Mouse (Mus musculus) forebrain, embryonic 15.5 days (tissue): Measurements from ENCODE around the gene Mogat2. TPM values are rescaled to one million over a fixed set of nuclear protein-coding genes. Genes with fewer than 3 reads are reported as not detected.

Experiments
- ATAC-seq: fragments of 200-750 bp; cut with Nextera tagmentation; replicated peaks from 2 replicates; pipeline ENCODE4 v1.8.0; 2017; ENCODE audit warnings: mild to moderate bottlenecking, moderate TSS enrichment, moderate library complexity
- H3K27ac ChIP-seq: fragments of 300-500 bp; sonication (generic); replicated peaks from 2 replicates; pipeline ENCODE4 v1.5.1; 2015; ENCODE audit warnings: mild to moderate bottlenecking, inconsistent platforms
- H3K27me3 ChIP-seq: fragments of 300-500 bp; sonication (generic); 2 replicates; pipeline ENCODE4 v1.6.1; 2015; ENCODE audit warnings: inconsistent platforms
- H3K36me3 ChIP-seq: fragments of 300-500 bp; sonication (generic); 2 replicates; pipeline ENCODE4 v1.6.1; 2015; ENCODE audit warnings: mild to moderate bottlenecking, inconsistent platforms
- H3K4me1 ChIP-seq: fragments of 300-500 bp; sonication (generic); 2 replicates; pipeline ENCODE4 v1.6.1; 2015; ENCODE audit warnings: inconsistent platforms
- H3K4me2 ChIP-seq: fragments of 300-500 bp; sonication (generic); replicated peaks from 2 replicates; pipeline ENCODE4 v1.6.1; 2015; ENCODE audit warnings: mild to moderate bottlenecking, inconsistent platforms
- H3K4me3 ChIP-seq: fragments of 300-500 bp; sonication (generic); 2 replicates; pipeline ENCODE4 v1.5.1; 2015; ENCODE audit warnings: mild to moderate bottlenecking, inconsistent platforms
- H3K9ac ChIP-seq: fragments of 300-500 bp; sonication (generic); replicated peaks from 2 replicates; pipeline ENCODE4 v1.6.1; 2015; ENCODE audit warnings: mild to moderate bottlenecking, inconsistent platforms
- H3K9me3 ChIP-seq: fragments of 300-500 bp; sonication (generic); 2 replicates; pipeline ENCODE4 v1.6.1; 2016; ENCODE audit warnings: inconsistent platforms
- WGBS: fragments of 180-500 bp; shearing (Covaris S2); methylation state at CpG from one replicate; pipeline ENCODE4 v1.1.7; 2015; ENCODE audit warnings: mixed read lengths; 5-methylcytosine and 5-hydroxymethylcytosine counted together
- polyA plus RNA-seq: library from polyadenylated mRNA; unstranded; fragments of >200 nt; fragmentation: Nextera tagmentation; extraction: Ambion mirVana; gene quantifications from 2 replicates; pipeline ENCODE4 v1.2.1, GENCODE M21; 2015

Mogat2 gene
- 1.2 and 1.7 TPM in 2 replicates for polyA plus RNA-seq

DNA sequence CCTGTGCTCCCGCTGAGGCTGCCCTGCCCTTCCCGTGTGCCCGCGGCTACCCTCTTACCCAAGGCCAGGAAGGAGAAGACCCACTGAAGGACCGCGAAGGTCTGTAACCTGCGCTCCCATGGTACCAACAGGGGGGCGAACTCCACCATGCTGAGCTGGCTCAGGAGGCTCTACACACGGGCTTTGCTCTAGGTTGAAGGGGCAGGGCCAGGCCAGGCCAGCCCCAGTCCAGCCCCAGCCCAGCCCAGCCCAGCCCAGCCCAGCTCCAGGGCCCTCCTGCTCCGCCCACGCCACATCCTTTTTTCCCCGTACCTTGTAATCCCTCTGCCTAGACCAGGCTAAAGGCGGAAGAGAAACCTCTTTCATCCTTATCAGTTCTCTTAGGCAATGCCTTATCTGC is at the start of gene Mogat2:
Gene Mogat2, minus strand, starts transcription at position 203 of the 400 bp plus-strand sequence.
- Histone ChIP-seq H3K4me2 (no peak within 1 kb of the TSS), H3K9ac (no peak within 1 kb of the TSS), H3K27me3 (no peaks in the 10 kb centered on the region), H3K4me1 (no peaks in the 10 kb centered on the region), H3K9me3 (no peaks in the 10 kb centered on the region), H3K36me3 (no peaks in the 10 kb centered on the region), H3K27ac (no peak within 1 kb of the TSS), H3K4me3 (no peak within 1 kb of the TSS)
- WGBS = 11% methylated on average over 13 of the region's 13 CpGs
- ATAC-seq = no peak

DNA sequence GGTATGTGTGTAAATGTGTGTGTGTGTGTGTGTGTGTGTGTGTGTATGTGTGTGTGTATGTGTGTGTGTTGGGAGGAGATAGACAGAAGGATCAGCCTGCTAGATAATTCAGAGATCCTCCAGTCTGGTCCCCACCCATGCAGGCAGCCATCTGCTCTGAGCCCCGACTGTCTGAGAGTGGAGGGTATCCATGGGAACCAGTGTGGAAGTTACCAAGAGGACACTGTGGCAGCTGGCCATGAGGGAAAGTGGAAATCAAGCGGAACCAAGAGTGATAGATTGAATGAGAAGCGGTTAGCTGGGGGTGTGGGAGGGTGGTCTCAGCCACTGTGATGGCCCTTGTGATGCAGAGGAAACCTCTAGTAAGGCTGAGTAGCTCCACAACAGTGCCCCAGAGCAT is 48.9 kb upstream of the Mogat2 start:
- H3K4me2 ChIP-seq = no peak overlapping the region
- H3K4me1 ChIP-seq = peaks cover 23% of the 10 kb centered on the region
- H3K27ac ChIP-seq = peak overlapping the region; percentile 13; the same call in 1 of the 2 replicates

DNA sequence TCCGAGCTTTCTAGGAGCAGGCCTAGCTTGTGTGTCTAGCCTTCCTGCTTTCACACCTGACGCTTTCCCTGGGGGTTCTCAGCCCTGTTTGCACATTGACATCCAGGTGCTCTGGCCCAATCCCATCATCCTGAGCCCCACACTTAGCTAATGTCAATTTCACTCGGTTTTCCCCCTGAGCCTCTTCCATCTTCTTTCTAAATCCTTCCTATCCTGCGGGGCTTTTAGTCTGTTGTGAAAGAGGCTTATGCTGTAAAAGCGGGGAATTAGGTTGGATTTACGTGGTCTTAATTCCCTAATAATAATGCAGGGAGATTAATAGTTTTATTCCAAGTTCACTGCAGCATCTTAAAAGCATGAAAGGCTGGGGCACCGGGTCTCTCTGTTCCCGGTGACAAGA is 41.2 kb upstream of the Mogat2 start:
- ATAC-seq = no peak
- H3K4me2 ChIP-seq = no peak overlapping the region

More for the DNA sequence above, 48.9 kb upstream of the Mogat2 start:
- Histone ChIP-seq H3K27me3 (no peaks in the 10 kb centered on the region), H3K4me3 (no peak overlapping the region), H3K36me3 (peaks cover 8% of the 10 kb centered on the region; the same call in 1 of the 2 replicates), H3K9ac (no peak overlapping the region), H3K9me3 (no peaks in the 10 kb centered on the region)
- ATAC-seq = peak; percentile 80
- 12% methylated on average over 3 of the region's 3 CpGs for WGBS

DNA sequence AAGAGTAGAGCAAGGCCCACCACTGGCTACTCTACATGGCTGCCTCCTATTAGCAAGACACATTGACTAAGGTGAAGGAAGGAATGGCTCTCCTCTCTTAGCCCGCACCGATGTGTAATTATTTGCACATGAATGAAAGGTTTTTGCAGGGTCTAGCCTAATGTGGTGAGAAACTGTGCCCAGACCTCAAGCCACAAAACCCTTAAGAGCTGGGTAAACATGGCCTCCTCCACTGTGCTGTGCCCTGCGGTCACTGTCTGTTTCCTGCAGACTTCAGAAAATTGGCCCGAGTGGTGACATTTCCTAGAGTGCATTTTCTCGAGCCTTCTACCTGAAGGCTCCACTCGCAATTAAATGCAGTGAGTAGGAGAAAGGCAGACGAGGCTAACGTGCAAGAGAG is 39.9 kb upstream of the Mogat2 start:
- Histone ChIP-seq H3K4me2 (no peak overlapping the region), H3K9ac (no peak overlapping the region), H3K4me1 (peaks cover 31% of the 10 kb centered on the region), H3K27ac (no peak overlapping the region), H3K36me3 (no peaks in the 10 kb centered on the region), H3K27me3 (no peaks in the 10 kb centered on the region), H3K4me3 (no peak overlapping the region), H3K9me3 (no peaks in the 10 kb centered on the region)
- ATAC-seq = no peak
- 89% methylated on average over 8 of the region's 8 CpGs for WGBS

More for the DNA sequence above, 41.2 kb upstream of the Mogat2 start:
- Histone ChIP-seq H3K27ac (no peak overlapping the region), H3K4me1 (peaks cover 19% of the 10 kb centered on the region), H3K9me3 (no peaks in the 10 kb centered on the region), H3K27me3 (no peaks in the 10 kb centered on the region), H3K9ac (no peak overlapping the region), H3K36me3 (no peaks in the 10 kb centered on the region), H3K4me3 (no peak overlapping the region)
- 34% methylated on average over 8 of the region's 8 CpGs for WGBS

DNA sequence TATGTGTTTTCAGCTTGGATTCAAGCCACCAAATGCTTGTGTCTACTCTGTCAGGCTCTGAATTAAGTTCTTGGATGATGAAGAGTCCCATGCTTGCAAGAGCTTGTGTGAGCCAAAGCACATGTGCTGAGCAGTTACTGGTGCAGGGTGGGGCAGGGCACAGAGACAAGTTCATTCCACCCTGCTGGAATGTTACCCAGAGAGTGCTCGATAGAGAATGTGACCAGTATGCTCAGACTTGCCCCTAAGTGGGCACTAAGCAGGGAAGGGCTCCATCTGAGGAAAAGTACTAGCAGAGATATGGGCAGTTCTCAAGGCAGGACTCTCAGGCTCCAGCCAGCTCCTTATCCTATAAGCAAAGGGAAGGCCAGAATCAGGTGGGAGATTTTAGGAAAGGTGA is 38.3 kb upstream of the Mogat2 start:
- H3K4me3 ChIP-seq = no peak overlapping the region
- 84% methylated on average over 1 of the region's 1 CpGs for WGBS
- no peak overlapping the region for H3K4me2 ChIP-seq
- no peak for ATAC-seq
- no peaks in the 10 kb centered on the region for H3K27me3 ChIP-seq
- H3K4me1 ChIP-seq = peaks cover 43% of the 10 kb centered on the region
- no peaks in the 10 kb centered on the region for H3K36me3 ChIP-seq
- H3K9ac ChIP-seq = no peak overlapping the region
- H3K27ac ChIP-seq = no peak overlapping the region
- no peaks in the 10 kb centered on the region for H3K9me3 ChIP-seq

DNA sequence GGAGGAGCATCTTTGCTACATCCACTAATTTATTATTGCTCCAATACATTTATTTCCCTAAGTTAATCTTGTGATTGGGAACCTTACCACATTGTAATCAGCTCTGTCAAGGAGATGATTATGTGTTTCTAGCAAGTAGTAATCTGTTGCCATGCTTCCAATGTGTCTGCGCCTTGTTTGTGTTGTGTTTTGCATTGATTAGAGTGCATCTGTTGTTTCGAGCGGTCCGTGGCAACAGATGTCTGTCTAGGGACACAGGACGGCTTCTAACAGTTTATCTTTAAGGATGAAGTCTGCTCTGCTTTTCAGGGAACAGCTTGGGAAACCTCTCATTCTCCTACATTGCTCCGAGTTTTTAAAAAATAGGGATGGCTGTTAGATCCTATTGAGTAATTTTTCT is 36.7 kb upstream of the Mogat2 start:
- peak; percentile 41; the same call in 1 of the 2 replicates for ATAC-seq
- no peaks in the 10 kb centered on the region for H3K27me3 ChIP-seq
- no peaks in the 10 kb centered on the region for H3K9me3 ChIP-seq
- no peak overlapping the region for H3K9ac ChIP-seq
- no peak overlapping the region for H3K4me3 ChIP-seq
- peaks cover 57% of the 10 kb centered on the region for H3K4me1 ChIP-seq
- no peak overlapping the region for H3K4me2 ChIP-seq
- H3K36me3 ChIP-seq = no peaks in the 10 kb centered on the region
- WGBS = 34% methylated on average over 6 of the region's 6 CpGs
- H3K27ac ChIP-seq = no peak overlapping the region

DNA sequence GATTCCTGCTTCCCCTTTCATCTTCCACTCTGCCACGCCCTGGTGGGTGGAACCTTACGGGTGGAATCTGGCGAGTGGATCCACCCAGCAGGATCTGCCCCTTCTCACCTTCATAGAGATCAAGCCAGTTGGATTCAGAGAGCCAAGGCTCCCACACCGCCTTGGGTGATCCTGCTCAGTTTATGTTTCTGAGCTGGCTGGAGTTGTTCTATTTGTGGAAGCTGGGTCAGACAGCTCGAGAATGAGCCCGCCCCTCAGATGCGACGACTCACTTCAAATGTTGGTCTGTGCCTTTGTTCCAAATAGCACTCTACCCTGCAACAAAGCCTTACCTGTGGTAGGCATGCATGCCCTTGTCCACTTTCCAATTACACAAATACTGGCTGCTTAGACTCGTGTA is 33.2 kb upstream of the Mogat2 start:
- Histone ChIP-seq H3K9me3 (no peaks in the 10 kb centered on the region), H3K27ac (no peak overlapping the region; the same call in 1 of the 2 replicates), H3K4me1 (peaks cover 69% of the 10 kb centered on the region), H3K9ac (peak overlapping the region; percentile 8; the same call in 1 of the 2 replicates), H3K27me3 (no peaks in the 10 kb centered on the region), H3K4me2 (peak overlapping the region; percentile 83), H3K36me3 (no peaks in the 10 kb centered on the region), H3K4me3 (peak overlapping the region; percentile 85)
- no peak for ATAC-seq
- 62% methylated on average over 9 of the region's 9 CpGs for WGBS

DNA sequence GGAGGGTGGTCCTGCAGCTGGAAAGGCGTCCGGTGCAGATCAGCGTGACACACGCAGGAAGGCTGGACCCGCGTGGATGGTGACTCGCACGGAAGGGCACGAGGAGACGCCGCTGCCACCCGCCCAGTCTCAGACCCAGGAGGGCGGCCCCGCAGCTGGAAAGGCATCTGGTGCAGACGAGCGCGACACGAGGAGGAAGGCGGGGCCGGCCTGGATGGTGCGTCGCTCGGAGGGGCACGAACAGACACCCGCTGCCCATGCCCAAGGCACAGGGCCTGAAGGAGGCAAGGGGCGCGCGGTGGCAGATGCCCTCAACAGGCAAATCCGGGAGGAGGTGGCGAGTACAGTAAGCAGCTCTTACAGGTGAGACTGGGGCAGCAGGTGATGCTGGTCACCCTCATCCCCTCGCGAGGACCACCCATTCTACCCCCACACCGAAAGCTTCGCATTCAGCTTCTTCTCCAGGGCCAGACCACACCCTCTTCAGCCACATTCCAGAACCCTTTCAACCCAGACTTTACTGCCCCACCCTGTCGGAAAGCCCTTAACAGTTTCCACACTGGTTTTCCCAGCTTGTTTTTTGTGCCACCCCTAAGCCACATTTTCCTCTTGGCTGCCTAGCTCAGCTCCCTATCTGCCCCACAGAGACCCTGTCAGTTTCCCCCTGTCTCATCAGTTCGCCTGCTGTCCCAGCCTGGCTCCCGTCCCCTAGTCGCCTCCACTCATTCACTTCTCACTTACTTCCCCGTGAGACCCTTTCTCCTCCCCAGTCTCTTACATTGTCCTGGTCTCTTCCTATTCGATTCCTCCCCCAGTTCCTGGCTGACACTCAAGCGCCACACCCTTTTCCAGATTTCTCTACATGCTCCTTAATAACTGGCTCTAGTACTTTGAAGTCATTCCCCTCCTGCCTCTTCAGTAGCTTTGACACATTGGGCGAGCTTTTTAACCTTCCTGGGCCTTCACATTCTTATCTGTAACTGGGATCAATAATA is 30.8 kb upstream of the Mogat2 start:
- Histone ChIP-seq H3K4me2 (peak overlapping the region; percentile 83), H3K4me3 (peak overlapping the region; percentile 85), H3K27me3 (no peaks in the 10 kb centered on the region), H3K27ac (0 out of 2 replicates have a peak overlapping the region, but pooled peaks have one; percentile 93), H3K36me3 (no peaks in the 10 kb centered on the region), H3K9me3 (no peaks in the 10 kb centered on the region), H3K4me1 (peaks cover 53% of the 10 kb centered on the region), H3K9ac (peak overlapping the region; percentile 71)
- peak; percentile 17; the same call in 1 of the 2 replicates for ATAC-seq
- 7% methylated on average over 42 of the region's 42 CpGs for WGBS

DNA sequence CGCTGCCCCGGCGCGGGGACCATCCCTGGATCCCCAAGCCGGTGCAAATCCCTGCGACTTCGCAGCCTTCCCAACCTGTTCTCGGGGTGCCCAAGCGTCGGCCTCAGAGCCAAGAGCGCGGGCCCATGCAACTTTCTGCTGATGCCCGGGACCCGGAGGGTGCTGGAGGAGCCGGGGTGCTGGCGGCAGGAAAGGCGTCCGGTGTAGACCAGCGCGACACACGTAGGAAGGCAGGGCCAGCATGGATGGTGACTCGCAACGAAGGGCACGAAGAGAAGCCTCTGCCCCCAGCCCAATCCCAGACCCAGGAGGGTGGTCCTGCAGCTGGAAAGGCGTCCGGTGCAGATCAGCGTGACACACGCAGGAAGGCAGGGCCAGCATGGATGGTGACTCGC is 30.1 kb upstream of the Mogat2 start:
- Histone ChIP-seq H3K36me3 (no peaks in the 10 kb centered on the region), H3K9me3 (no peaks in the 10 kb centered on the region), H3K9ac (peak overlapping the region; percentile 71), H3K4me2 (peak overlapping the region; percentile 83), H3K27me3 (no peaks in the 10 kb centered on the region), H3K27ac (peak overlapping the region; percentile 93), H3K4me1 (peaks cover 46% of the 10 kb centered on the region), H3K4me3 (peak overlapping the region; percentile 85)
- peak; percentile 34; the same call in 1 of the 2 replicates for ATAC-seq
- under 1% methylated on average over 29 of the region's 29 CpGs for WGBS

DNA sequence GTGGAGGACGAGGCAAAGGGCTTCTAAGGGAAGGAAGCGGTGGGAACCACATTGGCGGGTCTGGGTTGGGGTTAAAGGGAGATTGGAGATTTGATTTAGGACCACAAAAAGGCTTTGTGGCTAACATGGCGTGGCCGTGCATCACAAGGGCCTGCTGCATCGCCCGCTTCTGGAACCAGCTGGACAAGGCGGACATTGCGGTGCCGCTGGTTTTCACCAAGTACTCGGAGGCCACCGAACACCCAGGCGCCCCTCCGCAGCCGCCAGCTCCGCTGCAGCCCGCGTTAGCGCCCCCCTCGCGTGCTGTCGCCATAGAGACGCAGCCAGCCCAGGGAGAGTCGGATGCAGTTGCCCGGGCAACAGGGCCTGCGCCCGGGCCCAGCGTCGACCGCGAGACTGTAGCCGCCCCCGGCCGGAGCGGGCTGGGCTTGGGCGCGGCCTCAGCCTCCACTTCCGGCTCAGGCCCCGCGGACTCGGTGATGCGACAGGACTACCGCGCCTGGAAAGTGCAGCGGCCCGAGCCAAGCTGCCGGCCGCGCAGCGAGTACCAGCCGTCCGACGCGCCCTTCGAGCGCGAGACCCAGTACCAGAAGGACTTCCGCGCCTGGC is 29.6 kb upstream of the Mogat2 start:
- peak; percentile 90 for ATAC-seq
- no peaks in the 10 kb centered on the region for H3K9me3 ChIP-seq
- under 1% methylated on average over 59 of the region's 59 CpGs for WGBS
- peak overlapping the region; percentile 83 for H3K4me2 ChIP-seq
- H3K27me3 ChIP-seq = no peaks in the 10 kb centered on the region
- peak overlapping the region; percentile 85 for H3K4me3 ChIP-seq
- peaks cover 40% of the 10 kb centered on the region for H3K4me1 ChIP-seq
- peak overlapping the region; percentile 71 for H3K9ac ChIP-seq
- H3K27ac ChIP-seq = peak overlapping the region; percentile 93
- no peaks in the 10 kb centered on the region for H3K36me3 ChIP-seq

DNA sequence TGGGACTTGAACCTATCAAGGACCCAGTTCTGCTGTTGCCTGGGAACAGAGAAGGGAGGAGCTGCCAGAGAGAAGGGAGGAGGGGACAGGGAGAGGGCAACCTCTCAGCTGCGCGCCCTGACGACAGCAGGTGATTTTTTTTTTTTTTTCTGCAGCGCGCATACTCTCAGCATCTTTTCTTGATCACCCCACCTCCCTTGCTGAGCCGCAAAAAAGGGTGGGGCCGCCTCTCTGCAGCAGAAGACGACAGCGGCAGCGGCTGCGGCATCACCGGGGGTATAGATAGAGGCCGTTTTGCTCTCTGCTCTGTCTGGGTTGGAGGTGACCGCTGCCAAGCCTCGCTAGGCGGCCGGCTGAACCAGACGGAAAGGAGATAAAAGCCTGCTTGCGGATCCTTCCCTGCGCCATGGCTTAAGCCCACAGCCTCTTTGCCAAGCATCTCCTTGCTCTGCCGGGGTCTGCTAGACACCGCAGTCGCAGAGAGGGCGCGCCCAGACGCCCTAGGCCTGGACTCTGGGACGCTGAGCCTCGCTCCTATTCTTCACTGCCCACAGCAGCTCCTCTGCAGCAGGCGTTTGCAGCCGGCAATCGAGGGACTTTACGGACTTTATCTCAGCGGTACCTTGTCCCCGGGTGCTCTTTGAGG is 29.0 kb upstream of the Mogat2 start, which contains the start of gene Map6:
Gene Map6, plus strand, starts transcription at position 197 of the 646 bp plus-strand sequence.
- Histone ChIP-seq H3K4me3 (peak within 1 kb of the TSS; percentile 85), H3K36me3 (no peaks in the 10 kb centered on the region), H3K27me3 (no peaks in the 10 kb centered on the region), H3K9me3 (no peaks in the 10 kb centered on the region), H3K4me2 (peak within 1 kb of the TSS; percentile 83), H3K27ac (peak within 1 kb of the TSS; percentile 93), H3K4me1 (peaks cover 36% of the 10 kb centered on the region), H3K9ac (peak within 1 kb of the TSS; percentile 71)
- 0% methylated on average over 34 of the region's 34 CpGs for WGBS
- peak; percentile 66 for ATAC-seq
